Mouse (Mus musculus) embryonic facial prominence, embryonic 11.5 days (tissue): ENCODE measurements at regions not wholly inside any gene's neighbourhood (a gene's known extent, or its start where the extent isn't known, plus 50 kb on each side); places are given as distances from the start of the nearest gene placed in this dataset.
A peak's percentile ranks its signal among the peaks of the same experiment; 100 is the strongest.

Source experiments
- ATAC-seq: fragments of 200-750 bp; cut with Nextera tagmentation; replicated peaks from 2 replicates; pipeline ENCODE4 v1.8.0; 2017; ENCODE audit warnings: low read depth; ENCODE audit not compliant: insufficient number of reproducible peaks, low FRiP score, low TSS enrichment
- DNase-seq: peaks from one replicate; pipeline ENCODE4 v3.0.0-alpha.2; 2015; ENCODE audit warnings: low spot score
- H3K27ac ChIP-seq: fragments of 300-500 bp; sonication (generic); replicated peaks from 2 replicates; pipeline ENCODE4 v1.5.1; 2014; ENCODE audit warnings: mild to moderate bottlenecking, low read depth, low read length, control low read depth
- H3K27me3 ChIP-seq: fragments of 300-500 bp; sonication (generic); 2 replicates; pipeline ENCODE4 v1.6.1; 2014; ENCODE audit warnings: mild to moderate bottlenecking, low read length, moderate library complexity, mixed read lengths; ENCODE audit not compliant: control insufficient read depth, insufficient read depth
- H3K36me3 ChIP-seq: fragments of 300-500 bp; sonication (generic); replicated peaks from 2 replicates; pipeline ENCODE4 v1.6.1; 2014; ENCODE audit warnings: low read depth, mild to moderate bottlenecking, low read length, moderate library complexity, mixed read lengths; ENCODE audit not compliant: control insufficient read depth, insufficient read depth
- H3K4me1 ChIP-seq: fragments of 300-500 bp; sonication (generic); 2 replicates; pipeline ENCODE4 v1.6.1; 2014; ENCODE audit warnings: low read length, mixed read lengths; ENCODE audit not compliant: control insufficient read depth, insufficient read depth
- H3K4me2 ChIP-seq: fragments of 300-500 bp; sonication (generic); 2 replicates; pipeline ENCODE4 v1.6.1; 2014; ENCODE audit warnings: low read depth, mild to moderate bottlenecking, control low read depth, low read length, moderate library complexity
- H3K4me3 ChIP-seq: fragments of 300-500 bp; sonication (generic); 2 replicates; pipeline ENCODE4 v1.5.1; 2014; ENCODE audit warnings: low read depth, low read length, control low read depth
- H3K9ac ChIP-seq: fragments of 300-500 bp; sonication (generic); replicated peaks from 2 replicates; pipeline ENCODE4 v1.6.1; 2014; ENCODE audit warnings: mild to moderate bottlenecking, control low read depth, low read length
- H3K9me3 ChIP-seq: fragments of 300-500 bp; sonication (generic); replicated peaks from 2 replicates; pipeline ENCODE4 v1.6.1; 2016; ENCODE audit warnings: mild to moderate bottlenecking, low read length, inconsistent platforms, mixed read lengths; ENCODE audit not compliant: control insufficient read depth
- WGBS: fragments of 180-500 bp; shearing (Covaris S2); extraction: QIAGEN DNeasy Blood & Tissue Kit; methylation state at CpG from one replicate; pipeline ENCODE4 v1.1.7; 2014; 5-methylcytosine and 5-hydroxymethylcytosine counted together

DNA sequence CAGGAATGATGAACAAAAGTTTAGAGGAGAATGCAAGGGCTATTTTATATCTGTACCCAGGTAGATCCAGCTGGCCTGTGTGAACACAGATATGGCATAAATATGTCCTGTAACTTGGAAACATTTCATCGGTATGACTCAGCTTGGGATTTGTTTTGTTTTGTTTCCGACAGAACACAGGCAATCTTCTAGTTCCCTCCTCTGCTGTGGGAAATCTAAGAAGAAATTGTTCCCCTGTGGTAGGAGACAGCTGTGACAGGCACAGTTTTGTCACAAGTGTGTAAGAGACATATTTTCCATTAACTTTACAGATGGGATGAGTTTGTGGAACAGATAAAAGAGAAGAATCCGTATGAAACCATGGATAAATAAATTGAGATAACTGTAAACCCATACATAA lies 687.0 kb downstream of the Tpm3-rs7 start:
- Histone ChIP-seq H3K27me3 (no peaks in the 10 kb centered on the region), H3K4me3 (no peak overlapping the region), H3K9me3 (no peaks in the 10 kb centered on the region), H3K9ac (no peak overlapping the region), H3K4me2 (no peak overlapping the region), H3K27ac (no peak overlapping the region), H3K4me1 (no peaks in the 10 kb centered on the region), H3K36me3 (no peaks in the 10 kb centered on the region)
- ATAC-seq (no peak), DNase-seq (no peak)
- 79% methylated on average over 3 of the region's 3 CpGs for WGBS

DNA sequence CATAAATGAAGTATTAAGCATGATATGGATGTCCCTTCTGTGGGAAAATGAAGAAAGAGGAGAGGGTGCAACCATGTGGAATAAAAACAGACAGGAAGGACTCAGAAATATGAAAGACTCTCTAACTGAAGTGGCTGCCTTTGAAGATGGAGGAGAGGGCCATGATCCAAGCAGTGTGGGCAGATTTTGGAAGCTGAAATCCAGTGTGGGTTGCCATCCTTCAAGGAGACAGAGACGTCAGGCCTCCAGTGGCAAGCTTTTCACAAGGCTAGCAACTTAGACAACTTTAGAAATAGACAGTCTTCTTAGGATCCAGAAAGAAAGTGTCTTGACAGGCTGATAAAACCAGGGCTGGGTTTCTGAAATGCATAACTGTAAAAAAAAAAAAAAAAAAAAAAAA lies 688.0 kb downstream of the Tpm3-rs7 start:
- Histone ChIP-seq H3K4me2 (no peak overlapping the region), H3K4me3 (no peak overlapping the region), H3K4me1 (no peaks in the 10 kb centered on the region), H3K9me3 (no peaks in the 10 kb centered on the region), H3K9ac (no peak overlapping the region), H3K27me3 (no peaks in the 10 kb centered on the region), H3K27ac (no peak overlapping the region), H3K36me3 (no peaks in the 10 kb centered on the region)
- DNase-seq (no peak), ATAC-seq (no peak)
- 100% methylated on average over 1 of the region's 1 CpGs for WGBS

DNA sequence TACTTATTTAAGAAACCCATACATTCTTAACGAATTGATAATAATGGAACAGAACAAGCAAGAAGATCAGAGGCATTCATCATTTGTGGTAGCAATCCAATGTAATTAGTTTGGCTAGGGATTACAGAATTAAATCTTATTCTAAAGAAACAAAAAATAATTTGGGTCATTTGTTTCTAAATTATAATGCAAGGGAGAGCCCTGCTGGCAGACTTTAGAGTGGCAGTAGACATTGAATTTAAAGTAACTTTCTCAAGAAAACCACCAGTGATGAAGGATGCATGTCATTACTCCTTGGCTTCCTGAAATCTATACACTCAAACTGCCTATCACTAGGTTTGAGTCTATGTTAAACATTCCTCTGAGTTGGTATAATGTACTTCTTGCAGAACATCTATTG lies 722.7 kb downstream of the Tpm3-rs7 start:
- Histone ChIP-seq H3K9ac (no peak overlapping the region), H3K27me3 (no peaks in the 10 kb centered on the region), H3K4me2 (no peak overlapping the region), H3K4me1 (no peaks in the 10 kb centered on the region), H3K36me3 (no peaks in the 10 kb centered on the region), H3K27ac (no peak overlapping the region), H3K4me3 (no peak overlapping the region), H3K9me3 (no peaks in the 10 kb centered on the region)
- WGBS: 86% methylated on average over 1 of the region's 1 CpGs
- DNase-seq: no peak
- ATAC-seq: no peak

DNA sequence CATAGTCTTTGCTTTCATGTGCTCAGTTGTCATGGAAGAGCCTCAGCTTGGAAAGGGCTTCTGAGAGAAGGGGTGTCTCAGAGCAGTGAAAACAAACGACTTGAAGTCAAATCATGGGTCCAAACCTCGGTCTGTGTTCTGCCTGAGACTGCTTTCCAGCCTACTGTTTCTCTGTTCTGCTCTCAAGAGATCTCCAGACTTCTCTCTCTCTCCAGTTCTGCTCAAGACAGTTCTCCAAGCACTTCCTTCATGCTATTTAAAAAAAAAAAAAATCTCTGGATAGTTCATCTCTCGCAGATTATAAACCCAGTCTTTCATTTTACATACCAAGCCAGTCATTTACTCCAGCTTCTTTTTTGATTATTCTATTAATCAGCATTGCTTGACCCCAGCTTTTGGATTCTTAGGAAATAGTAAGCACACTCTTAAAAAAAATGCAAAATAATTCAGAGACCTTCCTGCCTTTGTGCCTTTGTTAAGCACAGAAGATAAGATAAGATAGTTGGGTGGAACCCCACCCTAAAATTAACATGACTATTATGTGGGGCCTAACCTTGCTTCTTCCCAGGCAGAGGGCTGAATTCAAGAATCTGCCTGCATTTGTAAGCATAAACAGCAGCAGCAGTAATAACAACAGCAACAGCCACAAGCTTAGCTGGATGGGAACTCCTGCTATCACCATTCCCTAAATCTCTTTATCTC lies 724.4 kb downstream of the Tpm3-rs7 start:
- no peak for DNase-seq
- 40% methylated on average over 3 of the region's 3 CpGs for WGBS
- ATAC-seq: no peak

DNA sequence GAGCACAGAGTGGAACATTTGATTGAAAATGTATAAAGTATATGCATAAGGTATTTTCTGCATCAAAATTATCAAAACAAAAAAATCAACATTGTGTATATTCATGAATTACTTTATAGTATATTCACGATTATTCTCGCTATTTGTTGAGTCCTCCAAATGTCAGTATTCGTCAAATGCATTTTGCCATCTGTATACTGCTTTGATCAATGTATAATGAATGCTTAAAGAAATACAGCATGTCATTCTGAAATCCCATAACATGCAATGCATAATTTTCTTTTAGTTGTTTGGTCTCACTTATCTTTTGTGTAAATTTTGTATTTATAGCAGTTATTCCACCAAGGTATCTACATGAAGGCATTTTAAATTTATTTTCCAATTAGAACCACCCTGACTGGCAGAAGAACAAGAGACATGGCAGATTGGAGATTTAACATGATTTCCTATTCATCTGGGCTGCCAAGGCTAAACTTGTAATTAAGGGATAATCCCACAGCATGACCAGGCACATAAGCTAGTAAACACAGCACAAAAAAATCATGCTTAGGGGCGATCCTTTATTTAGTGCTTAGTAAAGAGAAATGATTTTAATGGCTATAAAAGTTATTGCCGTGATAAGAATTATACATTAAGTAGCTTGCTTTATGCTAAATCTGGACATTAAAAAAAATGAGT lies 739.3 kb downstream of the Tpm3-rs7 start:
- no peaks in the 10 kb centered on the region for H3K9me3 ChIP-seq
- DNase-seq (no peak), ATAC-seq (no peak)
- no peak overlapping the region for H3K27ac ChIP-seq
- WGBS: 86% methylated on average over 5 of the region's 5 CpGs
- no peak overlapping the region for H3K9ac ChIP-seq
- H3K27me3 ChIP-seq: no peaks in the 10 kb centered on the region
- no peaks in the 10 kb centered on the region for H3K4me1 ChIP-seq
- no peaks in the 10 kb centered on the region for H3K36me3 ChIP-seq
- no peak overlapping the region for H3K4me3 ChIP-seq
- no peak overlapping the region for H3K4me2 ChIP-seq

More for the DNA sequence above, 724.4 kb downstream of the Tpm3-rs7 start:
- Histone ChIP-seq H3K4me3 (no peak overlapping the region), H3K36me3 (no peaks in the 10 kb centered on the region), H3K4me2 (no peak overlapping the region), H3K4me1 (no peaks in the 10 kb centered on the region), H3K9ac (no peak overlapping the region), H3K27ac (no peak overlapping the region), H3K9me3 (no peaks in the 10 kb centered on the region), H3K27me3 (no peaks in the 10 kb centered on the region)

DNA sequence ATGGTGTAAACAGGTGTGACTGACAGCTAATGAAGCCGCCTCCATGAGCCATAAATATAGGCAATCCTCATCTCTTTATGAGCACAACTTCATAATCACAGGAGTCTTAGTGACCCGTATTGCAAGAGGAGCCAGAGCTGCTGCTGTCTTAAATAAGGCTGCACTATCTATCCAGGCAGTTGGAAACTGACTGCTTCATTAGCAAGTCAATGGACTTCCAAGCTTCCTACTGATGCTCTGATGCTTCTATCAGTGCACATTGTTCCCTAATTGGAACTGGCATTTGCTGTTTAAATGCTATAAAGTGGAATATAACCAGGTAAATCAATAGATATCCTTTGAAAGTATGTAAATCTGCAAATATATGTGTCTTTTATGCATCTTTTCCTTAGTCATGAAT lies 746.9 kb downstream of the Tpm3-rs7 start:
- ATAC-seq: no peak
- Histone ChIP-seq H3K9me3 (no peaks in the 10 kb centered on the region), H3K27me3 (no peaks in the 10 kb centered on the region)

DNA sequence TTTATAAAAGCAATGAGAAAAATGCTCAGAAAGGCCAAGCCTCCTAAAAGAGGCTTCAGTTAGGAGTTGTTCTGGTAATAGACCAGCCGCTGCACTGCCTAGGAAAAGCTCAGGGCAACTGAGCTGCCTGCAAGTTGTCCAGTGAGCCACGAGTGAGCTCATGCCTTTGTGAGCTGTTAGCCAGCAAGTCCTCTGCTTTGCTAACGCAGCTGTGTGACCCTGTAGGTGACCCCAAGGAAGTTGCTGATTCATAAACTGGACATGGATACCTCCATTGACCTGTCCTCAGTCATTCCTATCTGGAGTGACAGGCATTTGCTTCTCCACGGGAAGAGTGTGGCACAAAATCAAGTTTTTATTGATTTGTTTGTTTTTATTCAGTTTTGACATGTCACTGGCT lies 748.2 kb downstream of the Tpm3-rs7 start:
- no peak overlapping the region for H3K9ac ChIP-seq
- H3K27ac ChIP-seq: no peak overlapping the region
- H3K4me1 ChIP-seq: no peaks in the 10 kb centered on the region
- DNase-seq (peak; percentile 6), ATAC-seq (no peak)
- no peaks in the 10 kb centered on the region for H3K36me3 ChIP-seq
- no peaks in the 10 kb centered on the region for H3K9me3 ChIP-seq
- H3K4me2 ChIP-seq: no peak overlapping the region
- no peak overlapping the region for H3K4me3 ChIP-seq
- WGBS: 21% methylated on average over 4 of the region's 4 CpGs
- H3K27me3 ChIP-seq: no peaks in the 10 kb centered on the region

More for the DNA sequence above, 746.9 kb downstream of the Tpm3-rs7 start:
- H3K4me1 ChIP-seq: no peaks in the 10 kb centered on the region
- H3K4me2 ChIP-seq: no peak overlapping the region
- no peak overlapping the region for H3K4me3 ChIP-seq
- DNase-seq: no peak
- H3K27ac ChIP-seq: no peak overlapping the region
- 48% methylated on average over 2 of the region's 2 CpGs for WGBS
- no peak overlapping the region for H3K9ac ChIP-seq
- no peaks in the 10 kb centered on the region for H3K36me3 ChIP-seq

DNA sequence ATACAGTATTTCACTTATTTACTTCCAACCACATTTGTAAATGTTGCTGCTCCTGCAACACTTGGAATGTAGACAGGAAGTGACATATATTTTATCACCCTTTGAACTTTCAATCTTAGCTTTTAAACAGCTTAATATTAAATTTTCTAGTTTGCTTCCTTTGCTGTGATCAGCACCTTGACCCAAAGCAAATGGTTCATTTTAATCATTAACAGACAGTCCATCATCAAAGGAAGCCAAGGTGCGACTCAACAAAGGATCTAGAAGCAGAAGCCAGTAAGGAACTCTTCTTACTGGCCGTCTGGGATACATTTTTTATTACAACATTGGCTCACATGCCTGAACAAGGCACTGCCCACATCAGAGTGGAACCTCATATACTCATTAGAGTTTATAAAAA lies 758.8 kb downstream of the Tpm3-rs7 start:
- DNase-seq (no peak), ATAC-seq (no peak)
- H3K27ac ChIP-seq: no peak overlapping the region
- no peak overlapping the region for H3K9ac ChIP-seq
- H3K4me2 ChIP-seq: no peak overlapping the region
- H3K36me3 ChIP-seq: no peaks in the 10 kb centered on the region
- H3K4me1 ChIP-seq: no peaks in the 10 kb centered on the region
- no peaks in the 10 kb centered on the region for H3K27me3 ChIP-seq
- H3K4me3 ChIP-seq: no peak overlapping the region
- H3K9me3 ChIP-seq: no peaks in the 10 kb centered on the region
- 73% methylated on average over 2 of the region's 2 CpGs for WGBS
